Mouse (Mus musculus): ENCODE results near the gene Osbpl8. TPM values are rescaled to one million over a fixed set of nuclear protein-coding genes. Genes with fewer than 3 reads are reported as not detected.

Osbpl8 gene
- total and polyA plus RNA-seq, 3 experiments, result 10.9 to 73.7 (median 70.0) TPM

DNA sequence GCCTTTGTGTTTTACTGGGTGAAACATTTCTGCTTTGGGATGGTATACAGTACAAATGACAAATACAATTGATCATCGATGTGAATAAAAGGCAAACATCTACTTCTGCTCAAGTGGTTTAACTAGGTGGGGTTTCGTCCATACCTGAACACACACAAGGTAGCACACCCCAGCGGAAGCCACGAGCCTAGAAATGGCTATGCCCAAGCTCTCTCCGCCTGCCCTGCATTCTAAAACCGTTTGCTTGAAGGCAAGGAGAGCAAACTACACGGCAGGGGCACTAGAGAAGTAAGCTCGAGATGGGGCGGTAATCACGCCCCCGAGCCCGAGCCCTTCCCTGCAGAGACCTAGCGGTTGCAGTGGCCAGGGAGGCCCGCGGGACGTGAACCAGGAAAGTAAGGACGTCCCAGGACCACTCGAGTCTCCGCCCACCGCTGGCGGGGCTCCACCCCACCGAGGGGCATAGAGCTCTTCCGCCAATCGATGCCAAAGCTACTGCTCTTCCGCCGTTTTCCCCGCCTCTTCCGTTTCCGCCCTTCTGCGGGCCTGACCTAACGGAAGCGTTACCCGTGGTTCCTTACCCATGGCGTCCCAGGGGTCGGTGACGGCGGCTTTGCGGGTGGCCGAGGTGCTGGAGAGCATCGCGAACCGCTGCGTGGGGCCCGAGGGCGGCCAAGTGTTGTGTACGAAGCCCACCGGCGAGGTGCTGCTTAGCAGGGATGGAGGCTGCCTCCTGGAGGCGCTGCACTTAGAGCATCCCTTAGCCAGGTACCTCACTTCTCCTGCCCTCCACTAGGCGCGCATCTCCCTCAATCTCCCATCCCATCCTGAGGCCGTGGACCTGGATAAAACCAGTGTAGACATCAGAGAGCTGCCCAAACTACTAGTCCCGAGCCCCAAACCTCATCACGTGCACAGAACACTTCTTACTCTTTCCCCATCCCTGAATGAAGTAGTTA is 133.9 kb downstream of the Osbpl8 start, which contains the start of gene Bbs10:
Bbs10 (plus strand) TSS at position 540 of the 959 bp plus-strand sequence.
- H3K79me2 ChIP-seq (replicated peaks; ENCODE audit: control insufficient read depth, insufficient read depth, low read length), result no peaks in the 10 kb centered on the region
- no peaks in the 10 kb centered on the region for H3K4me1 ChIP-seq (ENCODE audit: control insufficient read depth, insufficient read depth, low read length)
- WGBS, result 1% methylated on average over 53 of the region's 54 CpGs
- H3K27me3 ChIP-seq (ENCODE audit: control insufficient read depth, insufficient read depth, low read length), result no peaks in the 10 kb centered on the region
- peak; percentile 96 to 97 for DNase-seq
- peak within 1 kb of the TSS; percentile 73 for H3K9ac ChIP-seq (ENCODE audit: low read depth, low read length)
- peaks cover 3% of the 10 kb centered on the region; the same call in 1 of the 2 replicates for H3K36me3 ChIP-seq (ENCODE audit: control insufficient read depth, insufficient read depth, low read length)
- H3K27ac ChIP-seq, result peak within 1 kb of the TSS; percentile 65
- intact Hi-C loops (cut with DNase I), result loop anchor here (2.0 to 5.0 kb wide), 4 partner anchors 71 to 674 kb away; partner anchors contain the start of genes Krr1, Nap1l1 and Osbpl8
- H3K4me3 ChIP-seq, result peak within 1 kb of the TSS; percentile 71
- TF ChIP-seq POLR2A (IDR thresholded peaks at IDR 0.05; ENCODE audit: insufficient read depth, low read depth, low read length), result peak; percentile 89
- peak; percentile 65 for TF ChIP-seq CTCF (IDR thresholded peaks at IDR 0.05)
- TF ChIP-seq EP300 (IDR thresholded peaks at IDR 0.05; ENCODE audit: insufficient read depth, low read depth, low read length), result no peak

- H3K27me3 ChIP-seq (ENCODE audit: control insufficient read depth, insufficient read depth, low read length), result no peaks in the 10 kb centered on the region
- WGBS, result 67% methylated on average over 6 of the region's 6 CpGs
- intact Hi-C loops (cut with DNase I), result loop anchor here (2.0 to 5.0 kb wide), 4 partner anchors 72 to 673 kb away; partner anchors contain the start of genes Krr1, Nap1l1 and Osbpl8
- no peaks in the 10 kb centered on the region for H3K79me2 ChIP-seq (replicated peaks; ENCODE audit: control insufficient read depth, insufficient read depth, low read length)
- no peak overlapping the region for H3K27ac ChIP-seq
- peaks cover 3% of the 10 kb centered on the region; the same call in 1 of the 2 replicates for H3K36me3 ChIP-seq (ENCODE audit: control insufficient read depth, insufficient read depth, low read length)
- H3K4me1 ChIP-seq (ENCODE audit: control insufficient read depth, insufficient read depth, low read length), result no peaks in the 10 kb centered on the region
- no peak overlapping the region for H3K4me3 ChIP-seq
- no peak for DNase-seq
- no peak for TF ChIP-seq POLR2A (IDR thresholded peaks at IDR 0.05; ENCODE audit: insufficient read depth, low read depth, low read length)
- no peak for TF ChIP-seq CTCF (IDR thresholded peaks at IDR 0.05)
- no peak for TF ChIP-seq EP300 (IDR thresholded peaks at IDR 0.05; ENCODE audit: insufficient read depth, low read depth, low read length)
- H3K9ac ChIP-seq (ENCODE audit: low read depth, low read length), result no peak overlapping the region
Observed at GRCm38 (mm10) chr10:111299591-111299990, 135.0 kb downstream of the Osbpl8 start.

DNA sequence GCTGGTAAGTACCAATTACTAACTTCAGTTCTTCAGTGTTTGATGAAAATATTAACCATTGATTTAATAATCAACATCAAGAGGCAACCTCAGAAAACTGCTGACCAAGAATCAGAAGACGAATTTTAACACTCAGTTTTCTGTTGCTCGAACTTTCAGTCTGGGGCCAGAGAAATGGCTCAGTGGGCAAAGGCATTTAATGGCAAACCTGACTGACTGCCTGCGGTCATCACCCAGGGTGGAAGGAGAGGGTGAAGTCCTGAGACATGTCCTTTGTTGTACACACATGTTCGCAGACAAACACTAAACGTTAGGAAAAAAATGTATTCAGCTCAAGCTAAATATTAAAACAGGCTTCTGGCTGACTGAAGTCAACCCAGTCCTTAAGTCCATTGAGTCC is 136.5 kb downstream of the Osbpl8 start:
- no peak for DNase-seq
- H3K4me1 ChIP-seq (ENCODE audit: control insufficient read depth, insufficient read depth, low read length), result no peaks in the 10 kb centered on the region
- intact Hi-C loops (cut with DNase I), result no loop called here
- no peak overlapping the region for H3K27ac ChIP-seq
- H3K79me2 ChIP-seq (replicated peaks; ENCODE audit: control insufficient read depth, insufficient read depth, low read length), result no peaks in the 10 kb centered on the region
- TF ChIP-seq EP300 (IDR thresholded peaks at IDR 0.05; ENCODE audit: insufficient read depth, low read depth, low read length), result no peak
- no peak for TF ChIP-seq CTCF (IDR thresholded peaks at IDR 0.05)
- no peak for TF ChIP-seq POLR2A (IDR thresholded peaks at IDR 0.05; ENCODE audit: insufficient read depth, low read depth, low read length)
- H3K9ac ChIP-seq (ENCODE audit: low read depth, low read length), result no peak overlapping the region
- WGBS, result 93% methylated on average over 5 of the region's 5 CpGs
- no peak overlapping the region for H3K4me3 ChIP-seq
- no peaks in the 10 kb centered on the region for H3K27me3 ChIP-seq (ENCODE audit: control insufficient read depth, insufficient read depth, low read length)
- peaks cover 3% of the 10 kb centered on the region; the same call in 1 of the 2 replicates for H3K36me3 ChIP-seq (ENCODE audit: control insufficient read depth, insufficient read depth, low read length)

DNA sequence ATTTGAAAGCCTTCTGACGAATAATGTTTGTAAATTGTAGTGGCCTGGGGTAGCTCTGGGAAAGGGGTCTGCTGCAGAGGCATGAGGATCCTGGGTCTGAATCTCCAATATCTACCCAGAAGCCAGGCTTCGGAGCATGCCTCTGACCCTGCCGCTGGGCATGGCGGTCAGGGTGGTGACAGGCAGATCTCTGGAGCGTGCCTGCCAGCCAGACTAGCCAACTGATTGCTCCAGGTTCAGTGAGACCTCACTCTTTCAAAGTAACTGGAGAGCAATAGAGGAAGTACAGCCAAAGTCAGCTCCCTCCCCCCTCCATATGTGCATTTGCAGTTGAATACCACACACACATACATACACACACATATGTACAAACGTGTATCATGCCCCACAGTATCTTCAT is 137.9 kb downstream of the Osbpl8 start:
- WGBS, result 80% methylated on average over 6 of the region's 6 CpGs
- H3K9ac ChIP-seq (ENCODE audit: low read depth, low read length), result no peak overlapping the region
- H3K36me3 ChIP-seq (ENCODE audit: control insufficient read depth, insufficient read depth, low read length), result peaks cover 2% of the 10 kb centered on the region; the same call in 1 of the 2 replicates
- DNase-seq, result no peak
- TF ChIP-seq EP300 (IDR thresholded peaks at IDR 0.05; ENCODE audit: insufficient read depth, low read depth, low read length) (no peak), CTCF (IDR thresholded peaks at IDR 0.05) (no peak), POLR2A (IDR thresholded peaks at IDR 0.05; ENCODE audit: insufficient read depth, low read depth, low read length) (no peak)
- H3K27ac ChIP-seq, result no peak overlapping the region
- H3K79me2 ChIP-seq (replicated peaks; ENCODE audit: control insufficient read depth, insufficient read depth, low read length), result no peaks in the 10 kb centered on the region
- H3K27me3 ChIP-seq (ENCODE audit: control insufficient read depth, insufficient read depth, low read length), result no peaks in the 10 kb centered on the region
- no peak overlapping the region for H3K4me3 ChIP-seq
- H3K4me1 ChIP-seq (ENCODE audit: control insufficient read depth, insufficient read depth, low read length), result no peaks in the 10 kb centered on the region
- intact Hi-C loops (cut with DNase I), result no loop called here

- no peaks in the 10 kb centered on the region for H3K79me2 ChIP-seq (replicated peaks; ENCODE audit: control insufficient read depth, insufficient read depth, low read length)
- no peaks in the 10 kb centered on the region for H3K36me3 ChIP-seq (ENCODE audit: control insufficient read depth, insufficient read depth, low read length)
- H3K4me1 ChIP-seq (ENCODE audit: control insufficient read depth, insufficient read depth, low read length), result no peaks in the 10 kb centered on the region
- 85% methylated on average over 13 of the region's 13 CpGs for WGBS
- TF ChIP-seq POLR2A (IDR thresholded peaks at IDR 0.05; ENCODE audit: insufficient read depth, low read depth, low read length), result no peak
- no peak for TF ChIP-seq CTCF (IDR thresholded peaks at IDR 0.05)
- TF ChIP-seq EP300 (IDR thresholded peaks at IDR 0.05; ENCODE audit: insufficient read depth, low read depth, low read length), result no peak
- intact Hi-C loops (cut with DNase I), result no loop called here
- H3K27me3 ChIP-seq (ENCODE audit: control insufficient read depth, insufficient read depth, low read length), result no peaks in the 10 kb centered on the region
- DNase-seq, result no peak
- no peak overlapping the region for H3K27ac ChIP-seq
- H3K4me3 ChIP-seq, result no peak overlapping the region
- H3K9ac ChIP-seq (ENCODE audit: low read depth, low read length), result no peak overlapping the region
Observed at GRCm38 (mm10) chr10:111308850-111309501, 144.4 kb downstream of the Osbpl8 start.

All from heart, adult 2 months (tissue).